ENCODE assay signal across 17 mouse cellular contexts in genomic region chr7:30751086-30751669, GRCm38 (mm10). TPM values are rescaled to one million over a fixed set of nuclear protein-coding genes. Genes with fewer than 3 reads are reported as not detected.
DNase-seq lines count a peak whose midpoint lies in the region; ATAC-seq and TF ChIP-seq lines count a peak whose summit lies in the region.
"Had no signal": no experiment of that assay in that cellular context is flagged by ENCODE, and none has a peak within 500 bp of the region (broad histone marks: within the 10 kb centered on the region; RNA-seq: fewer than 3 reads in every experiment).

Gene Sbsn, plus strand, starts transcription at chr7:30751471.

- no peak for TF ChIP-seq CTCF in kidney, adult 2 months (conservative IDR thresholded peaks at IDR 0.05; ENCODE audit: insufficient read depth, insufficient read length, low read depth, low read length)
- TF ChIP-seq CTCF in ES-Bruce4 (IDR thresholded peaks at IDR 0.05; ENCODE audit: low read depth, low read length): no peak

- TF ChIP-seq EP300 in ES-Bruce4 (IDR thresholded peaks at IDR 0.05; ENCODE audit: insufficient read depth, low read depth, low read length): no peak

- ATAC-seq in kidney, embryonic 16.5 days (ENCODE audit: low FRiP score, low TSS enrichment): peak; percentile 68
- no peak for ATAC-seq in limb, embryonic 14.5 days (ENCODE audit: low FRiP score, low read depth)
- ATAC-seq: forebrain, embryonic 14.5 days; liver, embryonic 12.5 days had no signal

- H3K9me3 ChIP-seq in kidney, embryonic 16.5 days (ENCODE audit: low read length): peaks cover 12% of the 10 kb centered on the region
- H3K9me3 ChIP-seq in ES-Bruce4 (replicated peaks; ENCODE audit: control insufficient read depth, insufficient read depth, low read length, poor library complexity, severe bottlenecking): no peaks in the 10 kb centered on the region
- peaks cover 9% of the 10 kb centered on the region; the same call in 1 of the 2 replicates for H3K9me3 ChIP-seq in limb, embryonic 14.5 days (ENCODE audit: control insufficient read depth, low read length)

- H3K4me2 ChIP-seq in kidney, embryonic 16.5 days (replicated peaks; ENCODE audit: low read depth, low read length): no peak within 1 kb of the TSS
- H3K4me2 ChIP-seq in limb, embryonic 14.5 days (replicated peaks; ENCODE audit: low read depth, low read length, severe bottlenecking): no peak within 1 kb of the TSS
- H3K4me2 ChIP-seq: embryonic facial prominence, embryonic 13.5 days; hindbrain, embryonic 13.5 days; liver, embryonic 12.5 days had no signal

- no peak within 1 kb of the TSS for H3K9ac ChIP-seq in kidney, embryonic 16.5 days (replicated peaks; ENCODE audit: low read length)
- no peak within 1 kb of the TSS for H3K9ac ChIP-seq in ES-Bruce4 (ENCODE audit: low read depth, poor library complexity, severe bottlenecking)
- H3K9ac ChIP-seq in limb, embryonic 14.5 days (ENCODE audit: low read depth, low read length, severe bottlenecking): no peak within 1 kb of the TSS
- H3K9ac ChIP-seq: embryonic facial prominence, embryonic 13.5 days; hindbrain, embryonic 13.5 days; liver, embryonic 12.5 days had no signal

- no peak within 1 kb of the TSS for H3K27ac ChIP-seq in kidney, embryonic 16.5 days (ENCODE audit: low read length)
- H3K27ac ChIP-seq in kidney, adult 2 months (ENCODE audit: insufficient read depth, low read depth, low read length): no peak within 1 kb of the TSS
- H3K27ac ChIP-seq in ES-Bruce4 (ENCODE audit: insufficient read depth, low read length): no peak within 1 kb of the TSS
- no peak within 1 kb of the TSS for H3K27ac ChIP-seq in limb, embryonic 14.5 days (replicated peaks; ENCODE audit: low read depth, low read length)
- H3K27ac ChIP-seq: embryonic facial prominence, embryonic 13.5 days; hindbrain, embryonic 13.5 days; liver, embryonic 12.5 days had no signal

- peaks cover 18% of the 10 kb centered on the region for H3K4me1 ChIP-seq in kidney, embryonic 16.5 days (ENCODE audit: insufficient read depth, low read length)
- H3K4me1 ChIP-seq in kidney, adult 2 months (ENCODE audit: control insufficient read depth, insufficient read depth, low read length): no peaks in the 10 kb centered on the region
- no peaks in the 10 kb centered on the region for H3K4me1 ChIP-seq in ES-Bruce4 (ENCODE audit: control insufficient read depth, insufficient read depth, low read length)
- H3K4me1 ChIP-seq in limb, embryonic 14.5 days (ENCODE audit: control insufficient read depth, insufficient read depth, low read length): no peaks in the 10 kb centered on the region
- H3K4me1 ChIP-seq: embryonic facial prominence, embryonic 13.5 days; hindbrain, embryonic 13.5 days; liver, embryonic 12.5 days had no signal

- DNase-seq in kidney, adult 2 months: no peak
- DNase-seq in adrenal gland, adult 8-10 months: peak; percentile 72
- no peak for DNase-seq in limb, embryonic 14.5 days (ENCODE audit: low spot score)
- DNase-seq in spleen, postnatal 10 days (ENCODE audit: low spot score in 2 of 2): no peak
- no peak for DNase-seq in embryo, embryonic 10 days (ENCODE audit: low spot score)
- DNase-seq: cerebellum, adult 9-11 months; gastrocnemius, postnatal 14 days; kidney, adult 9 months; midbrain, embryonic 14.5 days; thymus, postnatal 14 days had no signal

- peaks cover 10% of the 10 kb centered on the region for H3K36me3 ChIP-seq in kidney, embryonic 16.5 days (ENCODE audit: insufficient read depth, low read length)
- H3K36me3 ChIP-seq in kidney, adult 2 months (ENCODE audit: control insufficient read depth, insufficient read depth, low read length): no peaks in the 10 kb centered on the region
- H3K36me3 ChIP-seq in ES-Bruce4 (ENCODE audit: control insufficient read depth, insufficient read depth, low read length, poor library complexity, severe bottlenecking): no peaks in the 10 kb centered on the region
- H3K36me3 ChIP-seq in limb, embryonic 14.5 days (ENCODE audit: control insufficient read depth, insufficient read depth, low read length): peaks cover 10% of the 10 kb centered on the region

- no peaks in the 10 kb centered on the region for H3K27me3 ChIP-seq in kidney, embryonic 16.5 days (ENCODE audit: insufficient read depth, low read length)
- no peaks in the 10 kb centered on the region for H3K27me3 ChIP-seq in kidney, adult 2 months (replicated peaks; ENCODE audit: control insufficient read depth, insufficient read depth, low read length)
- H3K27me3 ChIP-seq in ES-Bruce4 (ENCODE audit: control insufficient read depth, insufficient read depth, low read length, poor library complexity, severe bottlenecking): no peaks in the 10 kb centered on the region
- no peaks in the 10 kb centered on the region for H3K27me3 ChIP-seq in limb, embryonic 14.5 days (ENCODE audit: control insufficient read depth, insufficient read depth, low read length)
- H3K27me3 ChIP-seq: CH12.LX; embryonic facial prominence, embryonic 13.5 days; hindbrain, embryonic 13.5 days; liver, embryonic 12.5 days had no signal

- no peak within 1 kb of the TSS for H3K4me3 ChIP-seq in kidney, embryonic 16.5 days (ENCODE audit: low read length)
- H3K4me3 ChIP-seq in kidney, adult 2 months (ENCODE audit: insufficient read depth, low read depth, low read length): no peak within 1 kb of the TSS
- H3K4me3 ChIP-seq in ES-Bruce4 (ENCODE audit: low read depth, low read length): no peak within 1 kb of the TSS
- H3K4me3 ChIP-seq in limb, embryonic 14.5 days (replicated peaks; ENCODE audit: low read length): no peak within 1 kb of the TSS
- H3K4me3 ChIP-seq: embryonic facial prominence, embryonic 13.5 days; hindbrain, embryonic 13.5 days; liver, embryonic 12.5 days had no signal

- TF ChIP-seq POLR2A in kidney, adult 2 months (IDR thresholded peaks at IDR 0.05; ENCODE audit: low read depth, low read length): no peak
- no peak for TF ChIP-seq POLR2A in ES-Bruce4 (IDR thresholded peaks at IDR 0.05; ENCODE audit: insufficient read depth, low read length)
- no peak for TF ChIP-seq POLR2A in limb, embryonic 14.5 days (IDR thresholded peaks at IDR 0.05; ENCODE audit: borderline replicate concordance, extremely low read depth, insufficient read depth, insufficient read length)

- 35% methylated on average over 5 of the region's 5 CpGs for WGBS in kidney, embryonic 16.5 days
- 34% methylated on average over 5 of the region's 5 CpGs for WGBS in kidney, adult 2 months
- 44% methylated on average over 5 of the region's 5 CpGs for WGBS in limb, embryonic 14.5 days

RNA-seq across cellular contexts. Expression of gene Sbsn, which starts in this region (rescaled TPM):
- 1.7 and 2.3 TPM in 2 replicates for polyA plus RNA-seq in kidney, embryonic 16.5 days (2015; fragmentation: Nextera tagmentation; extraction: Ambion mirVana)
- polyA plus RNA-seq in kidney, adult 2 months (2012; rRNA removed): 1.4 and 1.9 TPM in 2 replicates
- polyA plus RNA-seq in ES-Bruce4 (2011; ENCODE audit: insufficient read depth, insufficient read length, low read depth, missing spikeins): 12.4 and 14.6 TPM in 2 replicates
- 100 to 1,000 TPM; 213 to 399 (median 309) TPM for total RNA-seq in adrenal gland, adult 8-10 months (2022)
- polyA plus RNA-seq in limb, embryonic 14.5 days (2012; rRNA removed): 15.1 and 28.4 TPM in 2 replicates
- 21.3 and 38.7 TPM in 2 replicates for polyA plus RNA-seq in limb, embryonic 14.5 days (2014; fragmentation: Nextera tagmentation; extraction: Ambion mirVana)
